Mouse (Mus musculus) megakaryocyte, embryonic 14.5 days (primary cell): ENCODE data around the gene Ncoa3.

ENCODE experiments used
- FLI1 ChIP-seq: IDR thresholded peaks from 2 replicates; pipeline ENCODE4 v1.6.1; 2012; ENCODE audit warnings: low read length, inconsistent platforms, mixed read lengths
- GATA1 ChIP-seq: IDR thresholded peaks from 3 replicates; pipeline ENCODE4 v1.6.1; 2012; ENCODE audit warnings: mixed read lengths, low read length, inconsistent platforms, borderline replicate concordance

DNA sequence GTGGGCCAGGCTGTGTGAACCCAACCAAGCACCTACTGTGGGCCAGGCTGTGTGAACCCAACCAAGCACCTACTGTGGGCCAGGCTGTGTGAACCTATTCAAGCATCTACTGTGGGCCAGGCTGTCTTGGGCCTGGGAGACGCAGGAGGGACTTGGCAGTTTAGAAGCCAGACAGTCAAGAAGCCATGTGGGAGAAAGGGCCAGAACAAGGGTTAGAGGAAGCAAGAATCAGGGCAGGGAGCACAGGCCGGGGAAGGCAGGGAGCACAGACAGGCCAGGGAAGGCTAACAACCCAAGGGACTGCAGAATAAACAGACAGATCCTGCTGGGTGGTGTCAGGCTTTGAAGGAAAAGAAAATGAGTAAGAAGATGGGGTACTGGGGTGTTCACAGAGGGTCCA, 118.8 kb downstream of the Ncoa3 start:
- TF ChIP-seq FLI1 (no peak), GATA1 (no peak)
